Mouse (Mus musculus): Measurements from ENCODE around the gene 4931406C07Rik. TPM values are rescaled to one million over a fixed set of nuclear protein-coding genes. Genes with fewer than 3 reads are reported as not detected.
"Not testable (repeated sequence)": the region's sequence is repeated elsewhere in the genome, so short reads cannot be mapped to it uniquely, and the experiment has no call there.

4931406C07Rik gene
- 7.5 and 8.3 TPM in 2 replicates for polyA plus RNA-seq (2014; fragmentation: Nextera tagmentation; extraction: Ambion mirVana)

GRCm38 (mm10) chr9:15306398-15307119 lies at the start of gene 4931406C07Rik:
TSS of gene 4931406C07Rik (minus strand) at chr9:15306448.
- Histone ChIP-seq H3K36me3 (ENCODE audit: control insufficient read depth, insufficient read depth, low read length) (peaks cover 30% of the 10 kb centered on the region), H3K27ac (ENCODE audit: low read depth, low read length) (peak within 1 kb of the TSS; percentile 85), H3K4me3 (ENCODE audit: low read depth, low read length) (peak within 1 kb of the TSS; percentile 87), H3K9ac (ENCODE audit: low read length) (peak within 1 kb of the TSS; percentile 94), H3K4me1 (ENCODE audit: control insufficient read depth, insufficient read depth, low read length) (peaks cover 17% of the 10 kb centered on the region), H3K27me3 (replicated peaks; ENCODE audit: control insufficient read depth, insufficient read depth, low read length) (no peaks in the 10 kb centered on the region), H3K9me3 (replicated peaks; ENCODE audit: control insufficient read depth, low read length) (no peaks in the 10 kb centered on the region), H3K4me2 (ENCODE audit: low read length) (peak within 1 kb of the TSS; percentile 92)
- ATAC-seq (peak; percentile 88), DNase-seq (ENCODE audit: low spot score) (peak; percentile 55)
- WGBS: under 1% methylated on average over 35 of the region's 35 CpGs

DNA sequence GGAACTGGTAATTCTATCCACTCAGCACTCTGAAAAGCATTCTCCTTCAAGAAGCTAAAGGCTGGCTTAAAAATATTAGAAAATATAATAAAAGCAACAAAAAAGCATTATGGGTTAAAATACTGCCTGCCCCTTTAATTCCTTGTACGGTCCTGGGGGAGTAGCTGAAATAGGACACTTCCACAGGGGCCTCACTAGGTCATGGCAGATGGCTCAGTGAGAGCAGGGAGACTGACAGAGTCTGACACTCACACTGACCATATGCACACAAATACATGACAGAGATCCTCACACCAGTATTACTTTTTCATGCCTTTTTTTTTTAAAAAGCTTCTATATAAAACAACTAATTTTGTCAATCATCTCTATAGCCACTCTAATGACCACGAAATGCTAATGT lies 43.7 kb upstream of the 4931406C07Rik start:
- 78% methylated on average over 2 of the region's 2 CpGs for WGBS
- no peaks in the 10 kb centered on the region for H3K27me3 ChIP-seq (replicated peaks; ENCODE audit: control insufficient read depth, insufficient read depth, low read length)
- ATAC-seq (no peak), DNase-seq (ENCODE audit: low spot score) (no peak)
- no peak overlapping the region for H3K4me3 ChIP-seq (ENCODE audit: low read depth, low read length)
- H3K4me2 ChIP-seq (ENCODE audit: low read length): no peak overlapping the region
- no peaks in the 10 kb centered on the region for H3K9me3 ChIP-seq (replicated peaks; ENCODE audit: control insufficient read depth, low read length)
- H3K36me3 ChIP-seq (ENCODE audit: control insufficient read depth, insufficient read depth, low read length): peaks cover 63% of the 10 kb centered on the region
- H3K9ac ChIP-seq (ENCODE audit: low read length): no peak overlapping the region
- no peak overlapping the region for H3K27ac ChIP-seq (ENCODE audit: low read depth, low read length)
- no peaks in the 10 kb centered on the region for H3K4me1 ChIP-seq (ENCODE audit: control insufficient read depth, insufficient read depth, low read length)

DNA sequence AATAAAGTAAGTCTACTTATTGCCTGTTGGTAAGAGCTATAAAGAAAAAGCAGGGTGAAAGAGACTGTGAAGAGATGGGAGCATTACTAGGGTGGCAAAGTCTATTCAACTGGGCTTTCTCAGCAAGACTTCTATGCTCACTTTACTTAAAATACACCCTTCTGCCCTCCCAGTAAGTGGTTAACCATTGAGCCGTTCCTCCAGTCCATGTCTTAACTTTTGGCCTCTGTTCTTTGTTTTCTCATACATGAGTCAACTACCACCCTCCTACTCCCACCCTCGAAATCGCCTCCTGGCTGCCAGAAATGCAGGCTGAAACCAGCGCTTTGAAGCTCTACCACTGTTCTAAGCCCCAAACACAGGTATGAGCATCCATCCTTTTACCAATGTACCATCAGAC lies 31.5 kb upstream of the 4931406C07Rik start:
- no peak for ATAC-seq
- Histone ChIP-seq H3K27me3 (replicated peaks; ENCODE audit: control insufficient read depth, insufficient read depth, low read length) (no peaks in the 10 kb centered on the region), H3K27ac (ENCODE audit: low read depth, low read length) (no peak overlapping the region), H3K4me1 (ENCODE audit: control insufficient read depth, insufficient read depth, low read length) (no peaks in the 10 kb centered on the region), H3K9me3 (replicated peaks; ENCODE audit: control insufficient read depth, low read length) (no peaks in the 10 kb centered on the region), H3K36me3 (ENCODE audit: control insufficient read depth, insufficient read depth, low read length) (peaks cover 86% of the 10 kb centered on the region), H3K4me3 (ENCODE audit: low read depth, low read length) (no peak overlapping the region), H3K4me2 (ENCODE audit: low read length) (no peak overlapping the region), H3K9ac (ENCODE audit: low read length) (no peak overlapping the region)
- DNase-seq (ENCODE audit: low spot score): no peak
- WGBS: 93% methylated on average over 4 of the region's 4 CpGs

DNA sequence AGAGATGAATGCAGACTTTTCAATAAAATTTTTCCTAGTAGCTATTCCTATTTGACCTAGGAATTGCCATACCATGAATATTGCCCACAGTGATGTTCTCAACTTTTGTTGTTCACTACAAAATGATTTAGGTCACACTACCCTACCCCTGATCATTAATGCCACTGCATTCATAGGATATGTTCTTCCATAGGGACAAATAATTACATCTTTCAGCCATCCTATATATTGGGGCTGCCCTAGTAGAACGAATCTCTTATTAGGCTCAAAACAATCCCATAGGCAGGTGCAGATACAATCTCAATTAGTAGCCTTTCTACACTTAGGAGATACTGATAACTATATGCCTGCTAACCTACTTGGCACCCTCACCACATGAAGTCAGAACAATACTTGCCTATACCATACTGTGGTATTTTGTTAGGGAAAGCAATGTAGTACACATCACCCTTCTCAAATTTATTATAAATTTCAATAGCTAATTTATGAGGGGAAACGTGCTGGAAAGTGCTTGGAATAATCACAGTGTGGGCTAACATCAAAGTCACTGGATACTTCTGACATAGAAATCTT lies 12.0 kb upstream of the 4931406C07Rik start:
- ATAC-seq (peak; percentile 52; the same call in 1 of the 2 replicates), DNase-seq (ENCODE audit: low spot score) (no peak)
- Histone ChIP-seq H3K36me3 (ENCODE audit: control insufficient read depth, insufficient read depth, low read length) (peaks cover 73% of the 10 kb centered on the region), H3K27ac (ENCODE audit: low read depth, low read length) (no peak overlapping the region), H3K4me2 (ENCODE audit: low read length) (no peak overlapping the region), H3K4me3 (ENCODE audit: low read depth, low read length) (no peak overlapping the region), H3K9me3 (replicated peaks; ENCODE audit: control insufficient read depth, low read length) (no peaks in the 10 kb centered on the region), H3K4me1 (ENCODE audit: control insufficient read depth, insufficient read depth, low read length) (no peaks in the 10 kb centered on the region), H3K9ac (ENCODE audit: low read length) (no peak overlapping the region), H3K27me3 (replicated peaks; ENCODE audit: control insufficient read depth, insufficient read depth, low read length) (no peaks in the 10 kb centered on the region)
- WGBS: 79% methylated on average over 2 of the region's 2 CpGs

DNA sequence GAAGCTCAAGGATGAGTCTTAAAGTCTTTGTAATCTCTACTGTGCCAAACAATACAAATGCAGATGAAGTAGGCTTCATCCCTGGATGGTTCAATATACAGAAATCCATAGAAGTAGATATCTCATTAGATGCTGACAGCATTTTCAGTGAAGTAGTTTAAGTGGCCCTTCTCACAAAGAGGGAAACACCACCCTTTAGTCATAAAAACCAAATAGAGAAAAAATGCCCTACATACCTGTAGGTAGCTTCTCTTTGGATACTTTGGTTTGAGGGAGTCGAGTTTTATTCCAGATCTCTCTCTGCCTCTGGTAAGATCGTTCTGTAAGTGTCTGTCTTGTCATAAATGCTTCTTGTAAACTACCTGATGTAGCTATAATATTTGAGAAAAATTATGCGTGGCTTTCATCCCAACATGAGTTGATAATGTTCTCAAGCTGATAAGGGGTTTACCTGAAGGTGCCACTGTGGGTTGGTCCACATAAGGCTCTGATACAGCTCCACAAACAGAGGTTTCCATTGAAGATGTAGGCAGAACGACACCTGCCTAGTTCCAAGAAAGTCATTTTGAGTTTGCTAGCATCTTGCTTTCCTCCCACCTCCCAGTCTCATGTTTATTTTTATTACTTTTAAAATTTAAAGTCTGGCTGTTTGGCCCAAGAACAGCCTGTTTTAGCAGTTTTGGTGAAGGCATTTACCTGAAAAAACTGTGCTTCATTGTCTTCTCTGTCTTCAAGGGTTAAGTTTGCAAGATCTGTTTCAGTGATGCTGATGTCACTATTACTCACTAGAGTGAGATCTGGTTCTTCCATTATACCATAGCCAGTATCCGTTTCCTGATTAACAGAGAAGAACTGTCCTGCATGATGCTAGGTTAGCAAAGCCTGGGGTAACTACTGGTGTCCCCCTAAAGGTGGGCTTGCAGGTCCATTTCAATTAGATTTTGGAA lies 11.2 kb upstream of the 4931406C07Rik start:
- Histone ChIP-seq H3K4me1 (ENCODE audit: control insufficient read depth, insufficient read depth, low read length) (no peaks in the 10 kb centered on the region), H3K27me3 (replicated peaks; ENCODE audit: control insufficient read depth, insufficient read depth, low read length) (no peaks in the 10 kb centered on the region), H3K27ac (ENCODE audit: low read depth, low read length) (no peak overlapping the region), H3K9me3 (replicated peaks; ENCODE audit: control insufficient read depth, low read length) (no peaks in the 10 kb centered on the region), H3K4me3 (ENCODE audit: low read depth, low read length) (no peak overlapping the region), H3K4me2 (ENCODE audit: low read length) (no peak overlapping the region), H3K36me3 (ENCODE audit: control insufficient read depth, insufficient read depth, low read length) (peaks cover 72% of the 10 kb centered on the region), H3K9ac (ENCODE audit: low read length) (no peak overlapping the region)
- no peak for DNase-seq (ENCODE audit: low spot score)
- ATAC-seq: no peak
- 62% methylated on average over 5 of the region's 5 CpGs for WGBS

DNA sequence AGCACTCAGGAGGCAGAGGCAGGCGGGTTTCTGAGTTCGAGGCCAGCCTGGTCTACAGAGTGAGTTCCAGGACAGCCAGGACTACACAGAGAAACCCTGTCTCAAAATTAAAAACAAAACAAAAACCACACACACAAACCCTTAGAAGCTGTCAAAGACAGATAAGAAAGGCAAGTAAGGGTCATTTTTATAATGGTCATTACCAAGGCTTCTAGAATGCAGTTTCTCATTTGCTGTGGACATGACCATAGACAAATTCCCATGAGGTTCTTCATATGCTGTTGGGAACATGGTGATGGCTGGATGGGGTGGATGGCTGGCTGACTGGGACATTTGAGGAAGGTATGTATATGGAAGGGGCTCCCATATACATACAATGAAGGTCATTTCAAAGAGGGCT lies 10.0 kb upstream of the 4931406C07Rik start:
- H3K4me2 ChIP-seq (ENCODE audit: low read length); H3K9me3 ChIP-seq (replicated peaks; ENCODE audit: control insufficient read depth, low read length); ATAC-seq; H3K27me3 ChIP-seq (replicated peaks; ENCODE audit: control insufficient read depth, insufficient read depth, low read length); DNase-seq (ENCODE audit: low spot score); H3K9ac ChIP-seq (ENCODE audit: low read length); H3K4me1 ChIP-seq (ENCODE audit: control insufficient read depth, insufficient read depth, low read length); H3K4me3 ChIP-seq (ENCODE audit: low read depth, low read length); H3K27ac ChIP-seq (ENCODE audit: low read depth, low read length): not testable (repeated sequence)
- peaks cover 69% of the 10 kb centered on the region for H3K36me3 ChIP-seq (ENCODE audit: control insufficient read depth, insufficient read depth, low read length)
- WGBS: 100% methylated on average over 1 of the region's 2 CpGs

- DNase-seq (ENCODE audit: low spot score) (no peak), ATAC-seq (no peak)
- no peaks in the 10 kb centered on the region for H3K27me3 ChIP-seq (replicated peaks; ENCODE audit: control insufficient read depth, insufficient read depth, low read length)
- H3K9me3 ChIP-seq (replicated peaks; ENCODE audit: control insufficient read depth, low read length): no peaks in the 10 kb centered on the region
- H3K27ac ChIP-seq (ENCODE audit: low read depth, low read length): no peak overlapping the region
- 100% methylated on average over 1 of the region's 1 CpGs for WGBS
- peaks cover 80% of the 10 kb centered on the region for H3K36me3 ChIP-seq (ENCODE audit: control insufficient read depth, insufficient read depth, low read length)
- no peaks in the 10 kb centered on the region; the same call in 1 of the 2 replicates for H3K4me1 ChIP-seq (ENCODE audit: control insufficient read depth, insufficient read depth, low read length)
- no peak overlapping the region for H3K4me2 ChIP-seq (ENCODE audit: low read length)
- no peak overlapping the region for H3K4me3 ChIP-seq (ENCODE audit: low read depth, low read length)
- H3K9ac ChIP-seq (ENCODE audit: low read length): no peak overlapping the region
These were observed 8.4 kb upstream of the 4931406C07Rik start for GRCm38 (mm10) chr9:15314619-15315018.

- Histone ChIP-seq H3K9ac (ENCODE audit: low read length) (no peak overlapping the region), H3K4me2 (ENCODE audit: low read length) (no peak overlapping the region), H3K4me3 (ENCODE audit: low read depth, low read length) (no peak overlapping the region), H3K27me3 (replicated peaks; ENCODE audit: control insufficient read depth, insufficient read depth, low read length) (no peaks in the 10 kb centered on the region), H3K36me3 (ENCODE audit: control insufficient read depth, insufficient read depth, low read length) (peaks cover 87% of the 10 kb centered on the region), H3K27ac (ENCODE audit: low read depth, low read length) (no peak overlapping the region), H3K4me1 (ENCODE audit: control insufficient read depth, insufficient read depth, low read length) (peaks cover 6% of the 10 kb centered on the region), H3K9me3 (replicated peaks; ENCODE audit: control insufficient read depth, low read length) (no peaks in the 10 kb centered on the region)
- DNase-seq (ENCODE audit: low spot score) (no peak), ATAC-seq (no peak)
- WGBS: 95% methylated on average over 5 of the region's 5 CpGs
These were observed 7.4 kb upstream of the 4931406C07Rik start for GRCm38 (mm10) chr9:15313633-15314032.

Data from forebrain, embryonic 14.5 days (tissue).